Mouse (Mus musculus): Measurements from ENCODE around the gene Gm9508.

Gm9508 gene

DNA sequence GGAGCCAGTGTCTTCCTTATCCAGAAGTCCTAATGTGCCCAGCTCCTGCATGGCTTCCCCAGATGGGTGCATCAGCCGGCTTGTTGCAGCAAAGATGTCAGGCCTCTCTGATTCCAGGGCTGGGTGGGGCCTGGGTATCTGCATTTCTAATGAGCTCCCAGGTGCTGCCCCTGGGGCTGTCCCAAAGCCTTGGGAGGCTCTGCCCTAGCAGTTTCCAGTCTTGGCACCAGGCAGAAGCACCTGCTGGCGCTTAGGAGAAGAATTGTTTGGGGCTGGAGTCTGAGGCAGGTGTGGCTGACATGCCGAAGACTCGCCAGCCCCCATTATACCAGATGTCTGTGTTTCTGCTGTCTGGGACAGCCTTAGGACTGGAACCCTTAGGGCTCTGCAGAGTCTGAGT lies 26.3 kb downstream of the Gm9508 start:
- no peak for DNase-seq (ENCODE audit: low spot score in 2 of 2)

DNA sequence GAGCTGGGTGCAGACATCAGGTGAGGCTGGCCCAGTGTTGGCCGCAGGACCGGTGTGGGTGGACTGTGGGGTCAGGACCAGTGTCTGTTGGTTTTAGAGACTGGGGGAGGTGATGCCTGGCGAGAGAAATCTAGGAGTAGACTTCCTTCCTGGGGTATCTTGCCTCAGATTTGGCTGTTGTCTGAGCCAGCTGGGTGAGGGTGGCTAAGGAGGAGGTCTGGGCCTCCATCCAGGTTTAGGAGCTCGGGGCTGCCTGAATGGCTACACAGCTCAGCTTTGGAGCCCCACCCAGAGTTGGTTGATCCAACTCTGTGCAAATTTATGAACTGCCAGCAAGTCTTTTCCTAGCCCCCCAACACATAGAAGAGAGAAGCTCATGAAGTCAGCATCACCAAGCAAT lies 29.6 kb downstream of the Gm9508 start:
- no peak for DNase-seq (ENCODE audit: low spot score in 2 of 2)

DNA sequence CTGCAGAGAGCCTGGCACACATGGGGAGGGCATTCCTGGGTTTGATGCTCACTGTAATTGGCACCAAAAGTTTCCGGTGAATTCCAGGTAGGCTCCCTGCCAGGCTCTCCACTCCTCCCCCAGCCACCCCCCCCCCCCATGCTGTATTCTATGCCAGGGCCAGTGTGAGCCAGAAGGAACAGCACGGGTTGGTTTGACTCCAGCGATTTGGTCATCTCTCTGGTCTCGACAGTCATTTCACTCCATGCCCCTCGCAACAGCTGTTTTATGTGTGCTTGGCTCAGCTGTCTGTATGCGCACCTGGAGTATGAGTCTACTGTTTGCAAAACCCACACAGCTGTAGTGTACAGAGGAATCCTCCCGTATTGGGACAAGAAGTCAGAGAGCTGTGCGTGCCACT lies 30.7 kb downstream of the Gm9508 start:
- no peak for DNase-seq (ENCODE audit: low spot score in 2 of 2)

DNA sequence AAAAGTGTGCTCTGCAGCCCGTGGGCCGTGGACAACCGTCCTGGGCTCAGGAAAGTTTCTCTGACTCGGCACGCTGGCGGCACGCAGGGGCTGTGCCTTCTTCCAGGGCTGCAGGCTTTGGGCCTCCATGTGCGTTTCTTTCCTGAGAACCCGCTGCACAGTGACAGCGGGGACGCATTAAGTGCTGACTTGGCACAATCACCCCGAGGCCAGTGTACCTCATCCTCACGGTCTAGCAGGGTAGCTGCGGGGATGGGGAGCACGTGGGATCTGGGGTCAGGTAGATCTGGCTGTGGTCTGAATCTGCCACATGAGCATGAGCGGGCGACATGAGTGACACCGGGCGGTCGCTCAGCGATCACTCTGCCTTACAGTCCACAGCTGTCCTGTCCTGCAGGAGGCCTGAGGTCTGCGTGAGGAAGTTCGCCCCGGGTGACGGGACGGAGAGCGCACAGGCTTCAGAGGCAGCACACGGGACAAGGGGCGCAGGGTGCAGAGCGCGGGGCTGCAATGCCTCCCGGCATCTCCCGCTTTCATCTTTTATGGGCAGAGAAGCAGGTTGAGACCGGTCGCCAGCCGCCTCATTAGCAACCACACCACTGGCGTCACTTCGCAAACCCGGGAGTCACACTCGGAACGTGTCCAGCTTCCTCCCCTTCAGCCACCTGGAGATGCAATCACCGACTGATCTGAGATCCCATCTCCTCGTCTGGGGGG lies 32.9 kb downstream of the Gm9508 start:
- no peak for DNase-seq (ENCODE audit: low spot score in 2 of 2)

DNA sequence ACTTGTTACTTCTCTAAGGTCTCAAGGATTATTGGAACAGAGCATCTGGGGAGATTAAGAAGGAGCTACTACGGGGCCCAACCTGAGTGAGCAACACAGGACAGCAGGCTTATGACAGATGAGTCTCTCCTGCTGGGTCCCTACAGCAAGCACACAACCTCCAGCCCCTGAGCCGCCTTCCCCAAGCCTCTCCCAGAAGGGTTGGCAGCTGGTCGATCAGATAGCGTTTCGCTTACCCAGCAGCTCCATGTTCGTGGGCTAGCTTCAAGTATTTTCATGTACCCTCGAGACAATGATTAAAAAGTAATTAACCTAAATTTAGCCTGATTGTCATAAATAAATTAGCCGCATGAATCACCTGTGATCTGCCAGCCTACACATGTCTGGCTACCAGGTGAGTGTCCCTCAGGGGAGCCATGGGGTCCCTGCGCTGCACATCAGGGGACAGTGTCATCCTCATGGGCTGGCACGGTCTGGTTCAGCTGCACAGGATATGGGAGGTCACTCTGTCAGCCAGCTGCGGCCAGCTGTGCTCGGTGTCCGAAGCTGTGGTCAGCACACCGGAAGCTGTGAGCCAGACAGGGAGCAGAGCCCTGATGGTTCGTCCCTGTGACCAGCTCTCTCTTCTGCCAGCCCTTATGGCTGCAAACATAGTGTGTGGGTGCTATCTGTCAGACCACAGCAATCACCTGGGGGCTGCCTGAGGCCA lies 38.6 kb downstream of the Gm9508 start:
- no peak for DNase-seq (ENCODE audit: low spot score in 2 of 2)

DNA sequence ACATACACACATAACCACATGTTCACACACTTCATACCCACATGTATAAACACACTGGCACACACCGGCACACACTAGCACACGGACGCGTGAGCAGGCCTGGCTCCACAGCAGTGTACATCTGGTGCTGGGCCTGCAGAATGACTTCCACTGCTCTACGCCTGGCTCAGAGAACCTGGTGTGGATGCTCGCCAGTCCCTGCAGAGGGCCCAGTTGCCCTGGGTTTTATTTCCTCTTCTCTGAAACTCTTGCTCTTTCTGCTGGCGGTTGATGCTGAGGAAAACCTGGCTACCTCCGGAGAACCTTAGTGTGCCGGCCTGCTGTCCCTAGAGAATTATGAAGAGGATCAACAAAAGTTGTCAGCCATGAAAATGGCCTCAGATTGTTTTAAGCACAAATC lies 45.0 kb downstream of the Gm9508 start:
- DNase-seq (ENCODE audit: low spot score in 2 of 2) = no peak

DNA sequence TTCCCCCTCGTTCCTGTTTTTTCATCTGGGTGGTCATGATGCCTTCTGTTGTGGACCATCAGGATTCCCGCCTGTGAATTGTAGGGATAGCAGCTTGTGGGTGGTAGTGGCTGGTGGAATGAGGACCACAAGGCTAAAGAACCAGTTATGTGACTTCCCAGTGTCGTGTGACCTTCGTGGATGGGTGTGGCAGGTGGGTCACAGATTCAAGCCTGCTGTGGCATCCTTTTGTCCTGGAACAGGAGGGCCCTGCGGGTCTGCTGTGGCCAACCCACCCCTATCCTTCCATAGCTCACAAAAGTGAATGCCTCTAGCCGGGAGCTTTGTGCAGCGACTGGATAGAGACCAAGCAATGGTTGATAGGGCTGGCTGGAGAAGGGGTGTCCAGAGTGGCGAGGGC lies 49.1 kb downstream of the Gm9508 start:
- no peak for DNase-seq (ENCODE audit: low spot score in 2 of 2)

DNA sequence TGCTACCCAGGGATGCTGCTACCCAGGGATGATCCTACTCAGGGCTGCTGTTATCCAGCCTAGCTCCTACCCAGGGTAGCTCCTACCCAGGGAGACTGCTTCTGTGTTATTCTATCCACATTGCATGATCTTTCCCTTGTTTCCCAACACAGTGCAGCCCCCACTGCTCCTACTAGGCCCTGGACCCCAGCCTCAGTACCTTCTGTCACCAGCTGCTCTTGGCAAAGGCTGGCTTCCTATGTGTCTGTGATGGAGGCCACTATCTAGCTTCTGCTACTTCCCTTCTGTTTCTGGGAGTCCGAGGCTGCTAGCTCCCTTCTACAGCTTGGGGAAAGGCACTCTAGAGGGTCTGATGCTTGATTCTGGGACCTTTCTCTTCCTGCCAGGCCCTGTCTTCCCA lies 49.6 kb downstream of the Gm9508 start:
- no peak for DNase-seq (ENCODE audit: low spot score in 2 of 2)
